Mouse (Mus musculus) hematopoietic stem cell, adult 5-6 weeks (primary cell): ENCODE data around the gene Saa4. TPM values are rescaled to one million over a fixed set of nuclear protein-coding genes. Genes with fewer than 3 reads are reported as not detected.
"Not testable (repeated sequence)": the region's sequence is repeated elsewhere in the genome, so short reads cannot be mapped to it uniquely, and the experiment has no call there.

Experiments used
- ATAC-seq, 2 experiments: fragments of 125-278 bp in 1 of 2; replicated peaks in 1 of 2; 2 replicates each; pipeline ENCODE4 v1.8.0; 2016 to 2017; ENCODE audit warnings: inconsistent platforms in 2 of 2, mild to moderate bottlenecking in 2 of 2, moderate number of reproducible peaks in 2 of 2, low read depth in 1 of 2, moderate TSS enrichment in 1 of 2; ENCODE audit not compliant: low FRiP score in 2 of 2, poor library complexity in 2 of 2, severe bottlenecking in 2 of 2, insufficient read depth in 1 of 2, low TSS enrichment in 1 of 2
- total RNA-seq: library from RNA; stranded (forward); fragments of 172-1452, 232-1000 nt; gene quantifications from 2 replicates; pipeline ENCODE4 v1.2.3, GENCODE M21; 2017

The Saa4 gene
- total RNA-seq, result not detected in 2 replicates

GRCm38 (mm10) chr7:46732458-46732857, at the start of gene Saa4:
TSS of gene Saa4 (minus strand) at chr7:46732603.
- no peak for ATAC-seq

GRCm38 (mm10) chr7:46770706-46771105, 38.3 kb upstream of the Saa4 start:
- peak; percentile 76 to 84 for ATAC-seq

- ATAC-seq, result no peak
Measured at GRCm38 (mm10) chr7:46768451-46768850, 36.0 kb upstream of the Saa4 start.

- no peak for ATAC-seq
Measured at GRCm38 (mm10) chr7:46767371-46767770, 35.0 kb upstream of the Saa4 start.

GRCm38 (mm10) chr7:46764672-46765071, 32.3 kb upstream of the Saa4 start:
- ATAC-seq, result no peak

GRCm38 (mm10) chr7:46762601-46763000, 30.2 kb upstream of the Saa4 start:
- no peak for ATAC-seq

- no peak for ATAC-seq
Measured at GRCm38 (mm10) chr7:46761049-46761795, 28.8 kb upstream of the Saa4 start.

GRCm38 (mm10) chr7:46751490-46751889, 19.1 kb upstream of the Saa4 start, which contains the start of gene Saa2:
TSS of gene Saa2 (plus strand) at chr7:46751790.
- ATAC-seq, result no peak

- ATAC-seq, result no peak
Measured at GRCm38 (mm10) chr7:46748459-46748858, 16.1 kb upstream of the Saa4 start.

- ATAC-seq, result no peak
Measured at GRCm38 (mm10) chr7:46746381-46746780, 14.0 kb upstream of the Saa4 start.

GRCm38 (mm10) chr7:46745816-46746215, 13.4 kb upstream of the Saa4 start:
- no peak for ATAC-seq

- not testable (repeated sequence) for ATAC-seq
Measured at GRCm38 (mm10) chr7:46742880-46743279, 10.5 kb upstream of the Saa4 start, which contains the start of gene Saa1. TSS of gene Saa1 (minus strand) at chr7:46742980.

- not testable (repeated sequence) for ATAC-seq
Measured at GRCm38 (mm10) chr7:46740041-46740440, 7.6 kb upstream of the Saa4 start.

- no peak for ATAC-seq
Measured at GRCm38 (mm10) chr7:46738561-46739460, 6.4 kb upstream of the Saa4 start.

GRCm38 (mm10) chr7:46734983-46735382, 2.6 kb upstream of the Saa4 start:
- ATAC-seq, result 0 out of 4 replicates have a peak, but pooled peaks of 1 of the 2 experiments have one; percentile 17

GRCm38 (mm10) chr7:46727584-46727983, 4.8 kb downstream of the Saa4 start:
- ATAC-seq, result no peak

- no peak for ATAC-seq
Measured at GRCm38 (mm10) chr7:46724396-46724795, 8.0 kb downstream of the Saa4 start.

GRCm38 (mm10) chr7:46723849-46724248, 8.6 kb downstream of the Saa4 start:
- ATAC-seq, result no peak
